Mouse (Mus musculus): ENCODE measurements at regions not wholly inside any gene's neighbourhood (a gene's known extent, or its start where the extent isn't known, plus 50 kb on each side); places are given as distances from the start of the nearest gene placed in this dataset.
A peak's percentile ranks its signal among the peaks of the same experiment; 100 is the strongest.

DNA sequence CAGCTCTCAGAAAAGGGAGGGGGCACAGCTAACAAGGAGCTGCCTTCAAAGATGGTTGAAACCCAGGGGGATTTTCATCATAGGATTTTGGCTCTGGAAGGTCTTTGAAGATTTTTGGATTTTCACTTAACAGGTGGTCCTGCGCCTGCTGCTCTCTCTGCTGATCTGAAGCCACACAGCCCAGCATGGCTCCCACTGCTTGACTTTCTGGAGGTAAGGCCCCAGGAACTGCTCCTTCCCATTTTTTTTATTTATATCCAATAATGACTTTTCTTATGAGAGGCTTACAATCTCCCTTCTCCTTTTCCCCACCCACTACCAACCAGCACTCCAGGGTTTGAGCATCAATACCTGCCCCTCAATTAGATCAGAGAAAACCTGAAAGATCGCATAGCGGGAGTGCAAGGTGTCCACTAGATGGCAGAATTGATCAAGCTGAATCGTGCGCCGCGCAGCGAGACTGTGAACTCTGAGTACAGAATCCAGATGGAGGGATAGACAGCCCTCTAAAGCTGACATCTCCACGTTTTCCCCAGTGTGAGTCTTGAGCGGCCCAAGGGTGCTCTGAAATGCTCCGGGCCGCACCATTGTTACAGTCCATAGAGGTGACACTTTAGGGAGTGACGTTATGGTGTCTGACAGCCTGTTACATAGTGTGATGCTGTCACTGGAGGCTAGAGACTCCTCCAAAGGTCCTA is 194.6 kb upstream of the Ednrb start:
- H3K4me2 ChIP-seq (ENCODE audit: low read length), result 0 out of 2 replicates have a peak overlapping the region, but pooled peaks have one; percentile 33
- 11% methylated on average over 13 of the region's 13 CpGs for WGBS
- H3K9ac ChIP-seq (ENCODE audit: low read length), result peak overlapping the region; percentile 35; the same call in 1 of the 2 replicates
- H3K4me3 ChIP-seq (ENCODE audit: low read depth, low read length), result no peak overlapping the region
- no peaks in the 10 kb centered on the region; the same call in 1 of the 2 replicates for H3K27me3 ChIP-seq (replicated peaks; ENCODE audit: control insufficient read depth, insufficient read depth, low read length)
- 0 out of 2 replicates have a peak, but pooled peaks cover 2% of the 10 kb centered on the region for H3K4me1 ChIP-seq (ENCODE audit: control insufficient read depth, insufficient read depth, low read length)
- DNase-seq (ENCODE audit: low spot score), result peak; percentile 93
- no peaks in the 10 kb centered on the region for H3K36me3 ChIP-seq (ENCODE audit: control insufficient read depth, insufficient read depth, low read length)
- ATAC-seq, result peak; percentile 91
- no peaks in the 10 kb centered on the region for H3K9me3 ChIP-seq (replicated peaks; ENCODE audit: control insufficient read depth, low read length)
- no peak overlapping the region for H3K27ac ChIP-seq (ENCODE audit: low read depth, low read length)

DNA sequence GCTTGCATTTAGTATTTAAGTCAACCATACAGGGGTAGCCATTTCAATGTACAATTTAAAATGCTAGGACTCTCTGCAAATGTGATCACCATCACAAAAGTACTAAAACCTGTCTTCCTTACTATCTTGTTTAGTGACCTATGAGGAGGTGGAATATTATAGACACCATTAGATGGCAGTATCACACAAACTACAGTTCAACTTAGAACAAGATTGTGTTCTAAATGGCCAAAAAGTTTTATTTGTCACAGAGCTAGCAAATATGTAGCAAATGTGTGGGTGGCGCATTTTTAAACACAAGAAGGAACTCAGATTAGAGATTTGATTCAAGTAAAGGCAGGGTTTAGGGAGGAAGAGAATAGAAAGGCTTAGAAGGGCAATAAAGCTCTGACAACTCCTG is 189.4 kb upstream of the Ednrb start:
- Histone ChIP-seq H3K9me3 (replicated peaks; ENCODE audit: control insufficient read depth, low read length) (no peaks in the 10 kb centered on the region), H3K27ac (ENCODE audit: low read depth, low read length) (no peak overlapping the region), H3K4me1 (ENCODE audit: control insufficient read depth, insufficient read depth, low read length) (peaks cover 11% of the 10 kb centered on the region; the same call in 1 of the 2 replicates), H3K4me2 (ENCODE audit: low read length) (no peak overlapping the region), H3K4me3 (ENCODE audit: low read depth, low read length) (no peak overlapping the region), H3K27me3 (replicated peaks; ENCODE audit: control insufficient read depth, insufficient read depth, low read length) (0 out of 2 replicates have a peak, but pooled peaks cover 8% of the 10 kb centered on the region), H3K9ac (ENCODE audit: low read length) (no peak overlapping the region), H3K36me3 (ENCODE audit: control insufficient read depth, insufficient read depth, low read length) (no peaks in the 10 kb centered on the region)
- 30% methylated on average over 1 of the region's 1 CpGs for WGBS
- ATAC-seq (no peak), DNase-seq (ENCODE audit: low spot score) (peak; percentile 72)

DNA sequence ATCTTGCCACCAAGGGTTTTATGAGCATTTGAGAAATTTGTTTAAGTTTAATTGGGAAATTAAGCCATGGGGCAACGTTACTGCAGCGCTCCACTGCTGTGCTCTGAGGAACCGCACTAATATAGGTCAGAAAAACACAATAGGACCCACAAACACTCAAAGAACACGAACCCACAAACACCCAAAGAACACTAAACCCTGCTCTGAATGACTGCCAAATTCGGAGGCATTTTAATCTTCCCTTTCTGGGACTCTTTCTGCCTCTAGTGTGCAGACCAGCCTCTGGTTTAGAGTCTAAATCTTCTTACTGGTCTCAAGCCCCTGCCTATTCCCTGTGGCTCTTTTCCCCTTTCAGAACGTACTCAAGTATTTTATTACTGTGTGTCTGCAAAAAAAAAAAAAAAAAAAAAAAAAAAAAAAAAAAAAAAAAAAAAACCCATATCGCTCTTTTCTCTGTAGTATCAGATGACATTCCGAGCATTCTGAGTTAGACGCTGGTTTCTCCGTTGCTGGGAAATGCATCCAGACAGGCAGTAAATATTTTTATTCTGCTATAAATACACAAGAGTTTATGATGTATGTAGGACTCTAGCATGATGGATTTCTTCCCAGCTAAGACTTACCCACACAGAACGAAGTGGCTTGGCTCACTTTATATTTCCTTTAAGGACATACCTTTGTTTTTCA is 186.7 kb upstream of the Ednrb start:
- ATAC-seq, result peak; percentile 52; the same call in 1 of the 2 replicates
- Histone ChIP-seq H3K27ac (ENCODE audit: low read depth, low read length) (no peak overlapping the region), H3K27me3 (replicated peaks; ENCODE audit: control insufficient read depth, insufficient read depth, low read length) (0 out of 2 replicates have a peak, but pooled peaks cover 8% of the 10 kb centered on the region), H3K4me2 (ENCODE audit: low read length) (peak overlapping the region; percentile 19; the same call in 1 of the 2 replicates), H3K9me3 (replicated peaks; ENCODE audit: control insufficient read depth, low read length) (no peaks in the 10 kb centered on the region), H3K4me1 (ENCODE audit: control insufficient read depth, insufficient read depth, low read length) (peaks cover 11% of the 10 kb centered on the region; the same call in 1 of the 2 replicates), H3K4me3 (ENCODE audit: low read depth, low read length) (no peak overlapping the region), H3K36me3 (ENCODE audit: control insufficient read depth, insufficient read depth, low read length) (no peaks in the 10 kb centered on the region), H3K9ac (ENCODE audit: low read length) (no peak overlapping the region)
- DNase-seq (ENCODE audit: low spot score), result peak; percentile 74
- WGBS, result 10% methylated on average over 11 of the region's 11 CpGs

DNA sequence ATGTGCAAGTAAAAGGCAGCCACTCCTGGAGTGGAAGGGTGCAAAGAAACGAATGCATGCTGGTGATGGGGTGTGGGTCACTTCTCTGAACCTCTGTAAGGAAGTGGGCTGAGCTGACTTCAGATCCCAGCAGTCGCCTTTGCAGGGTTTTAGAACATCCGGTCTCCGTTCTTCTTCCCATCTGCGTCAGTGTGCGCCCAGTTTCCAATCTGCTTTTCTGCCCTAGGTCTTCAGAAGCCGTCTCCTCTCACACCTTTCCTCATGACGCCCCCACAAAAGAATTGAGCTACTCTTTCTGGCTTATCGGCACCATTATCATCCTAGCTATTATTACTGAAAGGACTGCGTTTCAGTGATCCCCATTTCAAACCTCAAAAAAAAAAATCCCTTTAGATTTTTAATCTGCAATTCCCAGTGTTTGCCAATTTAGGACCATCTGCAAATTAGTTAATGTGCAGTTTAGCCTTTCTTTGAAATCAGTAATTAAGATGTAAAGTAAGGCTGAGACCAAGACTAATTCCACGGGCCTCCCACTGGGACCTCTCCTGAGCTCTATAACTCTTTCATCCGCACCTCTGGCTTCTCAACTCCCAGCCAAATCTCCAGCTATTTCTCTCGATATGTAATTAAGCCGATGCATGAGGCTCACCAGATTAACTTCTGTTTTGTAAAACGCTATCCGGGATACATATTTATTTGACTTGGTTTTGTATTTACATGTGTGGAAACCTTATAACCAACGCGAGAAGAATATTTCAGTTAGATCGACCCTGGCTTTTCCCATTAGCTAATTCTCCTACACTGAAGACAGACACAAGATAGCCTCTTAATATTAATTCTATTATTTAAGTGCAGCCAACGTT is 185.7 kb upstream of the Ednrb start:
- Histone ChIP-seq H3K9me3 (replicated peaks; ENCODE audit: control insufficient read depth, low read length) (no peaks in the 10 kb centered on the region), H3K4me2 (ENCODE audit: low read length) (peak overlapping the region; percentile 5; the same call in 1 of the 2 replicates), H3K27me3 (replicated peaks; ENCODE audit: control insufficient read depth, insufficient read depth, low read length) (0 out of 2 replicates have a peak, but pooled peaks cover 8% of the 10 kb centered on the region), H3K36me3 (ENCODE audit: control insufficient read depth, insufficient read depth, low read length) (no peaks in the 10 kb centered on the region), H3K4me3 (ENCODE audit: low read depth, low read length) (no peak overlapping the region), H3K9ac (ENCODE audit: low read length) (no peak overlapping the region), H3K27ac (ENCODE audit: low read depth, low read length) (no peak overlapping the region), H3K4me1 (ENCODE audit: control insufficient read depth, insufficient read depth, low read length) (peaks cover 11% of the 10 kb centered on the region; the same call in 1 of the 2 replicates)
- ATAC-seq (no peak), DNase-seq (ENCODE audit: low spot score) (peak; percentile 54)
- 6% methylated on average over 20 of the region's 20 CpGs for WGBS

DNA sequence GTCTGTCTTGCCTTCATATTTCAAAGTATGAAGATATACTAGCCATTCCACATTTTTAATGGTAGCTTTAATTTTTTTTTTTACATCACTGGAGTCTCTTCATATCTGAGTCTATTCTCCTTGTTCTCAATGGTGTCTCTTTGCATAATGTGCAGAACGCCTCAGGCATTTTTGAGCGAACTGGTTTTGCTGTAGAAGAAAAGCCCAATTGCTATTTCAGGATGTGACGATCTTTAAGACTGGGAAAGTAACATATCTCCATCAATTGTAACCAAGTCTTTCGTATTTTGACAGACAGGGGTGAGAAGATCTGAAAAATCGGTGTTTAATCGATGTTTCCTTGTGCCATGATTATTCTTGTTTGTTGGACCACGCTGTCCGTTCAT is 183.7 kb upstream of the Ednrb start:
- Histone ChIP-seq H3K9me3 (replicated peaks; ENCODE audit: control insufficient read depth, low read length) (no peaks in the 10 kb centered on the region), H3K36me3 (ENCODE audit: control insufficient read depth, insufficient read depth, low read length) (no peaks in the 10 kb centered on the region), H3K27me3 (replicated peaks; ENCODE audit: control insufficient read depth, insufficient read depth, low read length) (0 out of 2 replicates have a peak, but pooled peaks cover 8% of the 10 kb centered on the region), H3K4me3 (ENCODE audit: low read depth, low read length) (no peak overlapping the region), H3K4me2 (ENCODE audit: low read length) (no peak overlapping the region), H3K9ac (ENCODE audit: low read length) (no peak overlapping the region), H3K4me1 (ENCODE audit: control insufficient read depth, insufficient read depth, low read length) (peaks cover 11% of the 10 kb centered on the region; the same call in 1 of the 2 replicates), H3K27ac (ENCODE audit: low read depth, low read length) (no peak overlapping the region)
- ATAC-seq (no peak), DNase-seq (ENCODE audit: low spot score) (no peak)
- WGBS, result 75% methylated on average over 8 of the region's 8 CpGs

DNA sequence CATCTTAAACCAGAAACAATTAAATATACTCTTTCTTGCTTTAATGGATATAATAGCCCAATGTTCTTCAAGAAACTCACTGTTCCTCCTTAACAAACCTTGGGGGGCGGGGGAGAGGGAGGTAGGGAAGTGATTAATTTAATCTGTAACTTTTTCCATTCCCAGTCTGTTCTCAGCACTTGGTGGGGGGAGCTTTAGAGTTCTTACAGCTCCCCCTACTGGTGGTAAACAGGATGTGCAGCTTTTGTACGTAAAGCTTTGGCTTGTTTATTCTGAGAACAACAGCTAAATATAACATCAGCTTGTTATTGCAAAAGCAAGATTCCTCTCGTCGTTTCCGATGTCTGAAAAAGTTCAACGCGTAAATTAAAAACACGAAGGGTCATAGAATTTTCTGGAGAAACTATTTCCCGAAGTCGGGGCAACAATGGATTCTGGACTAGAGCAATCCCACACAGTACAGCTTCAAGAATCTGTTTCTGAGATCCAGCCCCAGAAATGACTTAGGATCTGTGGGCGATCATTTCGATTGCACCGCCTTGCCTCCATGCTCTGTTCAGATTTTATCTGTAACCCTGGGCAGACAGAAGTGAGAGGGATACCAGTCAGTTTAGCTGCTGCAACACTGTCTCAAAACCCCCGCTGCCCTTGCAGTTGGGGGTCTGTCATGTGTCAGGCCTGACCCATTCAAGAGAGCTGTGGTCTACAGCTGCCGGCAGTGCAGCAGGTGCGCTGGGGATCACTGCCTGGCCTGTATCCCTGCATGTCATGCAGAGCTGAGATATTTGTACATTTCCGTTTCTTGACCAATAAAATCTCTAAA is 183.1 kb upstream of the Ednrb start:
- 20% methylated on average over 17 of the region's 17 CpGs for WGBS
- H3K9ac ChIP-seq (ENCODE audit: low read length), result no peak overlapping the region
- no peaks in the 10 kb centered on the region for H3K9me3 ChIP-seq (replicated peaks; ENCODE audit: control insufficient read depth, low read length)
- 0 out of 2 replicates have a peak overlapping the region, but pooled peaks have one; percentile 10 for H3K4me2 ChIP-seq (ENCODE audit: low read length)
- no peak overlapping the region for H3K27ac ChIP-seq (ENCODE audit: low read depth, low read length)
- DNase-seq (ENCODE audit: low spot score), result peak; percentile 88
- no peaks in the 10 kb centered on the region for H3K36me3 ChIP-seq (ENCODE audit: control insufficient read depth, insufficient read depth, low read length)
- peaks cover 11% of the 10 kb centered on the region; the same call in 1 of the 2 replicates for H3K4me1 ChIP-seq (ENCODE audit: control insufficient read depth, insufficient read depth, low read length)
- H3K27me3 ChIP-seq (replicated peaks; ENCODE audit: control insufficient read depth, insufficient read depth, low read length), result 0 out of 2 replicates have a peak, but pooled peaks cover 8% of the 10 kb centered on the region
- H3K4me3 ChIP-seq (ENCODE audit: low read depth, low read length), result no peak overlapping the region
- peak; percentile 74 for ATAC-seq

DNA sequence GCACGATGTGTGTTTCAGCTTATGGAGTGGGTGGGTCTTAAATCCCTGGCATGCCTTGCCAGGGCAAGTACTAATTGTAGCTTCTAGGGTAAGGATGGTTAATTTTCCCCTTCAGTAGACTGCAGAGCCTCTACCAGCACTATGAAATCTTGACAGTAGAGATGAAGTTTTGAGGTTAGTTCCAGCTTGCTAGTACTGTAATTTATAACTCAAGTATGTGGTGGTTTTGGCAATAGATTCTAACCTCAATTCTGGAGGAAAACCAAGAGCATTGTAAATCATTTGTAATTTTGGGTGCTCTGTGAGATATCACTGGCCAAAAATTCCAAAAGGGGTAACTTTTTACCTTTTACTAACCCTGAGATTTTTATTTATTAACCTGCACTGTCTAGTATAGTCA is 164.3 kb upstream of the Ednrb start:
- no peak overlapping the region for H3K9ac ChIP-seq (ENCODE audit: low read length)
- H3K27me3 ChIP-seq (replicated peaks; ENCODE audit: control insufficient read depth, insufficient read depth, low read length), result no peaks in the 10 kb centered on the region
- WGBS, result 91% methylated on average over 1 of the region's 1 CpGs
- H3K4me3 ChIP-seq (ENCODE audit: low read depth, low read length), result no peak overlapping the region
- no peaks in the 10 kb centered on the region for H3K36me3 ChIP-seq (ENCODE audit: control insufficient read depth, insufficient read depth, low read length)
- no peak overlapping the region for H3K4me2 ChIP-seq (ENCODE audit: low read length)
- H3K27ac ChIP-seq (ENCODE audit: low read depth, low read length), result no peak overlapping the region
- no peak for ATAC-seq
- no peaks in the 10 kb centered on the region for H3K9me3 ChIP-seq (replicated peaks; ENCODE audit: control insufficient read depth, low read length)
- DNase-seq (ENCODE audit: low spot score), result no peak
- H3K4me1 ChIP-seq (ENCODE audit: control insufficient read depth, insufficient read depth, low read length), result no peaks in the 10 kb centered on the region

DNA sequence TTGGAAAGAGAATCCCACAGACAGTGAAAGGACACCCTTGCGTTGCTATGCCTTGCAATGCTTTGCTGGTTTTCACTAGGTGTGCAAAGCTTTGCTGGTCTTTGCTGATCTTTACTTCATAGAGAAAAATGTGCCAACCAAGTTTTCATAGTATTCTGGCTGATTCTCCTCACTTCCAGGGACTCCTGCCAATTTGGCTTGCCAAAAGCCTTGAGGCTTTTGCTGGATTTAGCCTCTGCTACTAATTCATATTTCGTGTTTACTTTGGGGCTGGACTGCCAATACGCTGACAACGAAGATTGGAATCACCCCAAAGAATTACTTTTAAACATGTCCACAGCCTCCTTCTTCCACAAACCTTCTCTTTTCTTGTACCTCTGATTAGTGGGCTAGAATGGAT is 162.2 kb upstream of the Ednrb start:
- ATAC-seq (no peak), DNase-seq (ENCODE audit: low spot score) (no peak)
- H3K4me1 ChIP-seq (ENCODE audit: control insufficient read depth, insufficient read depth, low read length), result no peaks in the 10 kb centered on the region
- H3K27ac ChIP-seq (ENCODE audit: low read depth, low read length), result no peak overlapping the region
- no peak overlapping the region for H3K9ac ChIP-seq (ENCODE audit: low read length)
- WGBS, result 78% methylated on average over 4 of the region's 4 CpGs
- H3K4me2 ChIP-seq (ENCODE audit: low read length), result no peak overlapping the region
- H3K4me3 ChIP-seq (ENCODE audit: low read depth, low read length), result no peak overlapping the region
- H3K27me3 ChIP-seq (replicated peaks; ENCODE audit: control insufficient read depth, insufficient read depth, low read length), result no peaks in the 10 kb centered on the region
- no peaks in the 10 kb centered on the region for H3K9me3 ChIP-seq (replicated peaks; ENCODE audit: control insufficient read depth, low read length)
- H3K36me3 ChIP-seq (ENCODE audit: control insufficient read depth, insufficient read depth, low read length), result no peaks in the 10 kb centered on the region
